Mouse (Mus musculus) liver, postnatal 0 days (tissue): ENCODE results near the gene Pnrc1.
"Not testable (repeated sequence)": the region's sequence is repeated elsewhere in the genome, so short reads cannot be mapped to it uniquely, and the experiment has no call there.

Source experiments
- CTCF ChIP-seq: sonication (generic); IDR thresholded peaks from 2 replicates; pipeline ENCODE4 v1.5.1; 2016; ENCODE audit warnings: antibody characterized with exemption, low read depth
- EP300 ChIP-seq: IDR thresholded peaks from 2 replicates; pipeline ENCODE4 v1.6.1; 2016; ENCODE audit warnings: antibody characterized with exemption, low read depth, mild to moderate bottlenecking

DNA sequence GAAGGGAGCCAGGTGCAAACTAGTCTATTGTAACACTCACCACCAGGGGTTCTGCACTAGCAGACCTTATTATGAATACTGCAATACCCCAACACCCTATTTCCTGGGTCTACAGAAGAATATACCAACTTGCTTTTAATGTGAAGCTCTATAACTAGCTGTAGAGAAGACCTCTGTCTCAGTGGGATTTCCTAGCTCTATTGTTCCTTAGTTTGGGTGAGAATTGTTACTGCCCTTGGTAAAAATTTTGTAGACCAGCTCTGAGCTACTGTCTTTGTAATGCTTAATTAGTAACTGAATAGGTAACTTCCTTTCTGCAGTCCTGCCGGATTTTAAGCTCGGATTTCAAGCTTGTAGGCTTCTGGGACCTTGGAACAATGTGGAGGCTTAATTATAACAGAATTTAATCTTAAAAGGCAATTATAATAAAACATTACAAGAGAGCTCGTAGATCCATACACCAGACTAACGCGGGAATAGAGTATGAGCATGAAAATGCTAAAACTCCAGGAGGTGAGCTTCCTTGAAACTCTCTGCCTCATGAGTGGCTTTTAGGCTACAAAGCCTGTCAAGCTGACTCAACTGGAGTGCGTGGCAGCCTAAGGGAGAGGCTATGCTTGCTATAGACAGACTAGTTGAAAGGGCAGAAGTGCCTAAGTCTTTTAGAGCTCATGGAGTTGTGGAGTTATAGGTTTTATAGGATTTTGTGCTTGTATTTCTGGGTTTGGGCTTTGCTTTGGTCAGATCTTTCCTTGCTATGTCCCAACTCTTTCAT is 11.1 kb upstream of the Pnrc1 start:
- not testable (repeated sequence) for TF ChIP-seq CTCF, EP300
